Mouse (Mus musculus) CH12.LX (cell line): ENCODE results near the gene Cradd.

ENCODE experiments used
- BHLHE40 ChIP-seq: IDR thresholded peaks from 2 replicates; pipeline ENCODE4 v1.6.1; 2011; ENCODE audit warnings: mild to moderate bottlenecking, low read depth, low read length, improper control_type of control experiment
- CTCF ChIP-seq, 2 experiments: IDR thresholded peaks in 1 of 2; conservative IDR thresholded peaks in 1 of 2; 2 replicates each; pipeline ENCODE4 v1.5.1; 2011 to 2012; ENCODE audit warnings: low read depth in 2 of 2, low read length in 2 of 2, improper control_type of control experiment in 1 of 2, inconsistent platforms in 1 of 2, mild to moderate bottlenecking in 1 of 2, moderate library complexity in 1 of 2
- EP300 ChIP-seq: IDR thresholded peaks from 2 replicates; pipeline ENCODE4 v1.6.1; 2011; ENCODE audit warnings: low read length, improper control_type of control experiment
- JUND ChIP-seq: conservative IDR thresholded peaks from 2 replicates; pipeline ENCODE4 v1.6.1; 2011; ENCODE audit warnings: low read depth, low read length, improper control_type of control experiment
- KAT2A ChIP-seq: IDR thresholded peaks from 2 replicates; pipeline ENCODE4 v1.6.1; 2012; ENCODE audit warnings: low read length, improper control_type of control experiment, inconsistent platforms; ENCODE audit not compliant: insufficient replicate concordance
- MAX ChIP-seq: IDR thresholded peaks from 2 replicates; pipeline ENCODE4 v1.6.1; 2011; ENCODE audit warnings: low read length, improper control_type of control experiment
- MYC ChIP-seq: IDR thresholded peaks from 2 replicates; pipeline ENCODE4 v1.6.1; 2011; ENCODE audit warnings: low read depth, mild to moderate bottlenecking, improper control_type of control experiment, low read length
- NELFE ChIP-seq: IDR thresholded peaks from 2 replicates; pipeline ENCODE4 v1.6.1; 2011; ENCODE audit warnings: low read depth, low read length, improper control_type of control experiment
- RAD21 ChIP-seq: IDR thresholded peaks from 2 replicates; pipeline ENCODE4 v1.6.1; 2011; ENCODE audit warnings: low read depth, mild to moderate bottlenecking, low read length, improper control_type of control experiment, moderate library complexity
- SIN3A ChIP-seq: IDR thresholded peaks from 2 replicates; pipeline ENCODE4 v1.6.1; 2012; ENCODE audit warnings: low read length, improper control_type of control experiment, inconsistent platforms
- SMC3 ChIP-seq: IDR thresholded peaks from 2 replicates; pipeline ENCODE4 v1.6.1; 2011; ENCODE audit warnings: low read depth, low read length, improper control_type of control experiment
- TCF12 ChIP-seq: IDR thresholded peaks from 2 replicates; pipeline ENCODE4 v1.6.1; 2014; ENCODE audit warnings: low read depth, mild to moderate bottlenecking, inconsistent platforms, low read length, improper control_type of control experiment
- ZC3H11A ChIP-seq: IDR thresholded peaks from 2 replicates; pipeline ENCODE4 v1.6.1; 2012; ENCODE audit warnings: low read depth, mild to moderate bottlenecking, inconsistent platforms, low read length, improper control_type of control experiment

DNA sequence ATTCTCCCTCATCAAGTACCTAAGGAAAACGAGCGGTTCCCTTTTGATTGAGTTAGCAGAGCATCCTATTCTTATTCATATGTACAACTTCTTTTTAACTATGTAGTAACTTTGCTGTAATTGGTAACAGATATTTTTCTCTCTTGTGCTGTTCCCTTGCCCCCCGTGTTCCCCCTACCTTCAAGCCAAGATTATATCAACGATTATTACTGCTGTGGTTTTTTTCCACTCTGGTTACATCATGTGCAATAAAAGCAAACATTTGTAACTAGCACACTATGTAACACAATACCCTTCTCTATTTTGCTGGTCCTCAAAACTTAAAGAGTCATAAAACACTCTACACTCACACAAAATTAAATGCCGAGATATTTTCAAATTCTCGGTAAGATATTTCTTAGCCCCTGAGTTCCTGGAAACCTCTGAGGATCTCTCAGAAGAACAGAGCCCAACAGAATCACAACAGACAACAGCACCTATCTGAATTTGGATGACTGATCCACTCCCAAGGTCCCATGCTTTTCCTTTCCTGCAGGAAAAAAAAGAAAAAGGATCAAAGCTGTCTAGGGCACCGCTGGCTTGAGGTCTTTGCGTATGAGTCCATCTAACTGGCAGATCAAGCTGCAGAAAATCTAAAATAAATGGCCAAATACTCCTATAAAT, 68.8 kb downstream of the Cradd start:
- no peak for TF ChIP-seq TCF12
- TF ChIP-seq RAD21: no peak
- no peak for TF ChIP-seq SIN3A
- no peak for TF ChIP-seq CTCF (conservative IDR thresholded peaks at IDR 0.05 in 1 of 2, IDR thresholded peaks at IDR 0.05 in 1 of 2; ENCODE audit: low read depth in 2 of 2, low read length in 2 of 2)
- TF ChIP-seq EP300: no peak
- no peak for TF ChIP-seq JUND
- no peak for TF ChIP-seq SMC3
- no peak for TF ChIP-seq NELFE
- TF ChIP-seq ZC3H11A: no peak
- no peak for TF ChIP-seq BHLHE40
- TF ChIP-seq MAX: no peak
- TF ChIP-seq MYC: no peak
- TF ChIP-seq KAT2A: no peak
